Mouse (Mus musculus) liver, postnatal 0 days (tissue): Measurements from ENCODE around the gene Pam. TPM values are rescaled to one million over a fixed set of nuclear protein-coding genes. Genes with fewer than 3 reads are reported as not detected.

ENCODE experiments used
- ATAC-seq: fragments of 200-750 bp; cut with Nextera tagmentation; 2 replicates; pipeline ENCODE4 v1.8.0; 2017; ENCODE audit warnings: mild to moderate bottlenecking, moderate library complexity
- DNase-seq: peaks from one replicate; pipeline ENCODE4 v3.0.0-alpha.2; 2016
- H3K27ac ChIP-seq: fragments of 300-500 bp; sonication (generic); 2 replicates; pipeline ENCODE4 v1.5.1; 2014; ENCODE audit warnings: antibody characterized with exemption, moderate library complexity, mild to moderate bottlenecking, low read depth
- H3K27me3 ChIP-seq: fragments of 300-500 bp; sonication (generic); 2 replicates; pipeline ENCODE4 v1.6.1; 2014; ENCODE audit warnings: low read length, control low read depth, mixed read lengths; ENCODE audit not compliant: insufficient read depth
- H3K36me3 ChIP-seq: fragments of 300-500 bp; sonication (generic); replicated peaks from 2 replicates; pipeline ENCODE4 v1.6.1; 2014; ENCODE audit warnings: mild to moderate bottlenecking, control low read depth, low read length, moderate library complexity, mixed read lengths; ENCODE audit not compliant: insufficient read depth
- H3K4me1 ChIP-seq: fragments of 300-500 bp; sonication (generic); 2 replicates; pipeline ENCODE4 v1.6.1; 2014; ENCODE audit warnings: antibody characterized with exemption, mild to moderate bottlenecking, control low read depth; ENCODE audit not compliant: insufficient read depth
- H3K4me2 ChIP-seq: fragments of 300-500 bp; sonication (generic); 2 replicates; pipeline ENCODE4 v1.6.1; 2014; ENCODE audit warnings: low read depth, mild to moderate bottlenecking, low read length, moderate library complexity, mixed read lengths
- H3K4me3 ChIP-seq: fragments of 300-500 bp; sonication (generic); 2 replicates; pipeline ENCODE4 v1.5.1; 2014; ENCODE audit warnings: low read depth, low read length
- H3K9ac ChIP-seq: fragments of 300-500 bp; sonication (generic); replicated peaks from 2 replicates; pipeline ENCODE4 v1.6.1; 2014; ENCODE audit warnings: mild to moderate bottlenecking, moderate library complexity
- H3K9me3 ChIP-seq: fragments of 300-500 bp; sonication (generic); 2 replicates; pipeline ENCODE4 v1.6.1; 2016; ENCODE audit warnings: mild to moderate bottlenecking, control low read depth, low read length, mixed read lengths
- CTCF ChIP-seq: sonication (generic); IDR thresholded peaks from 2 replicates; pipeline ENCODE4 v1.5.1; 2016; ENCODE audit warnings: antibody characterized with exemption, low read depth
- EP300 ChIP-seq: IDR thresholded peaks from 2 replicates; pipeline ENCODE4 v1.6.1; 2016; ENCODE audit warnings: antibody characterized with exemption, low read depth, mild to moderate bottlenecking
- WGBS: fragments of 180-500 bp; shearing (Covaris S2); extraction: QIAGEN DNeasy Blood & Tissue Kit; methylation state at CpG from one replicate; pipeline ENCODE4 v1.1.7; 2014; ENCODE audit not compliant: insufficient replicate concordance; 5-methylcytosine and 5-hydroxymethylcytosine counted together
- polyA plus RNA-seq: library from polyadenylated mRNA; unstranded; fragments of >200 nt; fragmentation: Nextera tagmentation; extraction: Ambion mirVana; gene quantifications from 2 replicates; pipeline ENCODE4 v1.2.1, GENCODE M21; 2015

Gene Pam
- polyA plus RNA-seq, 1 experiment from 2014 or later: 21.8 TPM

DNA sequence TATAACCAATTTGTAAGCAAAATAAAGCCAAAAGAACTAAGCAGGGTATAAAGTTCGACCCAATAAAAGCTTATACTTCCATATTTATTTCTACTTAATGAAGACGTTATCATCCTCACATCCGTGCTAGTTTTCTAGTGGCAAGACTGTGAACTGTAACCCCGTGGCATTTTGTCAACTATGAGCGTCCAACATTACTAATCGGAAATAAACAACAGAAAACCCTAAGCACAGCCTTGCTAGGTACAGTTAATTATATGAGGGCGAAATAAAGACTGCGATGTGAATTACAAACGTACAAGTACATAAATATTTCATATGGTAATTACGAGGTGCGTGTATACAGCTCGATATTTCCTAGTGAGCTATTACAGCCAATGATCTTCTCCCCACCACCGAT is 119.4 kb downstream of the Pam start:
- Histone ChIP-seq H3K4me3 (peak overlapping the region; percentile 49), H3K4me1 (no peaks in the 10 kb centered on the region), H3K27me3 (peaks cover 3% of the 10 kb centered on the region; the same call in 1 of the 2 replicates), H3K4me2 (peak overlapping the region; percentile 80; the same call in 1 of the 2 replicates), H3K36me3 (no peaks in the 10 kb centered on the region), H3K9me3 (no peaks in the 10 kb centered on the region), H3K9ac (no peak overlapping the region), H3K27ac (no peak overlapping the region)
- TF ChIP-seq EP300 (no peak), CTCF (no peak)
- 65% methylated on average over 13 of the region's 13 CpGs for WGBS
- no peak for DNase-seq
- ATAC-seq: no peak

DNA sequence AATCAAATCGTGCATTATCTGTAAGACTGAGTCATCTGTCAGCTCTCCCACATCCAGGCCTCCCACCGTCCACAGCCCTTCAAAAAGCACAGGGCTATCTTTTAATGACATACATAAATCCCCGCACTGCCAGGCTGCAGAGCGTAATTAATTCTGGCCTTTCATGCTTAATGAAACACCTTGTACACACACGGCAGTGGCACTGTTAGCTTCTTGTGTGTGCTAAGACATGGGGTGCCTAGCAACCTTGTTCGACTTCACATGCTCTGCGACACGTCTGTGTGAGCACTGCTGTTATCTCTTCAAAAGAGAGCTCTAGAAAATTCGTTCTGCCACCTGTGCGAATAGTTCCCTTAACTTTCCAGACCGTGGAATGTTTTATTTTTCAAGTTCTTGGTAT is 120.5 kb downstream of the Pam start:
- TF ChIP-seq EP300 (no peak), CTCF (no peak)

GRCm38 (mm10) chr1:97969765-97970164 is 125.7 kb downstream of the Pam start:
- Histone ChIP-seq H3K4me2 (no peak overlapping the region), H3K9ac (no peak overlapping the region), H3K4me3 (no peak overlapping the region), H3K27me3 (no peaks in the 10 kb centered on the region), H3K36me3 (no peaks in the 10 kb centered on the region), H3K4me1 (no peaks in the 10 kb centered on the region), H3K9me3 (no peaks in the 10 kb centered on the region), H3K27ac (no peak overlapping the region)
- WGBS: 66% methylated on average over 4 of the region's 4 CpGs
- TF ChIP-seq CTCF: no peak
- no peak for TF ChIP-seq EP300
- DNase-seq (no peak), ATAC-seq (no peak)

More for the DNA sequence above, 120.5 kb downstream of the Pam start:
- peaks cover 3% of the 10 kb centered on the region; the same call in 1 of the 2 replicates for H3K27me3 ChIP-seq
- ATAC-seq: no peak
- H3K4me1 ChIP-seq: no peaks in the 10 kb centered on the region
- no peak for DNase-seq
- no peak overlapping the region for H3K4me3 ChIP-seq
- no peaks in the 10 kb centered on the region for H3K9me3 ChIP-seq
- H3K27ac ChIP-seq: no peak overlapping the region
- no peaks in the 10 kb centered on the region for H3K36me3 ChIP-seq
- no peak overlapping the region for H3K9ac ChIP-seq
- no peak overlapping the region for H3K4me2 ChIP-seq
- WGBS: 68% methylated on average over 11 of the region's 11 CpGs

DNA sequence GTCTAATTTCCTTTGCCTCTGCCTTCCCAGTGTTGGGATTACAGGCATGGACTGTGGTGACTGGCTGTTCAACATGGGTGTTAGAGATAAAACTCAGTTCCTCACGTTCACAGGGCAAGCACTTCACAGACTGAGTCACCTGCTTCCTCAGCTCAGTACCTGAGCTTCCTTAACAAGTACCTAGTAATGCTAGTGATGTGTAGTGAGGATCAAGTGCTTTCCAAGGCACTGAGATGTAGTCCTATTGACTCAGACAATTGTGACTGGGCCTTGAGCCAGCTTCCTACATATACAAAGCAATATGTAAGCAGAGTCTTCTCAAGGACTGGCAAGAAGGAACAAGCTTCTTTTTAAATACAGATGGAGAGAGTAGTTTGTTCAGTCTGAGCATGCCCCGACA is 131.7 kb downstream of the Pam start:
- Histone ChIP-seq H3K36me3 (no peaks in the 10 kb centered on the region), H3K27ac (no peak overlapping the region), H3K4me2 (no peak overlapping the region), H3K9me3 (no peaks in the 10 kb centered on the region), H3K9ac (no peak overlapping the region), H3K27me3 (no peaks in the 10 kb centered on the region), H3K4me3 (no peak overlapping the region), H3K4me1 (no peaks in the 10 kb centered on the region)
- WGBS: 60% methylated on average over 2 of the region's 2 CpGs
- no peak for ATAC-seq
- no peak for TF ChIP-seq CTCF
- no peak for DNase-seq

GRCm38 (mm10) chr1:97962134-97962533 is 133.3 kb downstream of the Pam start:
- H3K27ac ChIP-seq: no peak overlapping the region
- no peak overlapping the region for H3K4me2 ChIP-seq
- H3K4me3 ChIP-seq: no peak overlapping the region
- no peaks in the 10 kb centered on the region for H3K9me3 ChIP-seq
- no peak overlapping the region for H3K9ac ChIP-seq
- WGBS: 80% methylated on average over 7 of the region's 7 CpGs
- H3K4me1 ChIP-seq: no peaks in the 10 kb centered on the region
- no peak for DNase-seq
- no peaks in the 10 kb centered on the region for H3K27me3 ChIP-seq
- H3K36me3 ChIP-seq: no peaks in the 10 kb centered on the region
- no peak for ATAC-seq
- no peak for TF ChIP-seq EP300
- no peak for TF ChIP-seq CTCF

GRCm38 (mm10) chr1:97960681-97961080 is 134.8 kb downstream of the Pam start:
- DNase-seq (no peak), ATAC-seq (no peak)
- Histone ChIP-seq H3K4me1 (no peaks in the 10 kb centered on the region), H3K36me3 (no peaks in the 10 kb centered on the region), H3K9me3 (no peaks in the 10 kb centered on the region), H3K4me3 (no peak overlapping the region), H3K27me3 (no peaks in the 10 kb centered on the region), H3K4me2 (no peak overlapping the region), H3K9ac (no peak overlapping the region), H3K27ac (no peak overlapping the region)
- WGBS: 86% methylated on average over 3 of the region's 3 CpGs
- TF ChIP-seq CTCF: no peak
- no peak for TF ChIP-seq EP300

GRCm38 (mm10) chr1:97960124-97960523 is 135.3 kb downstream of the Pam start:
- no peak for ATAC-seq
- no peak for TF ChIP-seq CTCF
- no peak for TF ChIP-seq EP300
- Histone ChIP-seq H3K27ac (no peak overlapping the region), H3K4me1 (no peaks in the 10 kb centered on the region), H3K4me2 (no peak overlapping the region), H3K36me3 (no peaks in the 10 kb centered on the region), H3K9me3 (no peaks in the 10 kb centered on the region), H3K4me3 (no peak overlapping the region), H3K9ac (no peak overlapping the region), H3K27me3 (no peaks in the 10 kb centered on the region)
- WGBS: 82% methylated on average over 6 of the region's 6 CpGs
- no peak for DNase-seq
